Mouse (Mus musculus) ES-Bruce4 (cell line): ENCODE measurements around the gene Gnmt. TPM values are rescaled to one million over a fixed set of nuclear protein-coding genes. Genes with fewer than 3 reads are reported as not detected.

Source experiments
- H3K27ac ChIP-seq: 2 replicates; pipeline ENCODE4 v1.5.1; 2012; ENCODE audit warnings: low read length, inconsistent platforms; ENCODE audit not compliant: insufficient read depth
- H3K27me3 ChIP-seq: 2 replicates; pipeline ENCODE4 v1.6.1; 2012; ENCODE audit warnings: mild to moderate bottlenecking, low read length, inconsistent platforms; ENCODE audit not compliant: control insufficient read depth, poor library complexity, insufficient read depth, severe bottlenecking
- H3K36me3 ChIP-seq: 2 replicates; pipeline ENCODE4 v1.6.1; 2012; ENCODE audit warnings: inconsistent platforms, mild to moderate bottlenecking, low read length, moderate library complexity; ENCODE audit not compliant: control insufficient read depth, poor library complexity, insufficient read depth, severe bottlenecking
- H3K4me1 ChIP-seq: one replicate; pipeline ENCODE4 v1.8.1; 2011; ENCODE audit warnings: low read length; ENCODE audit not compliant: control insufficient read depth, insufficient read depth
- H3K4me3 ChIP-seq: 2 replicates; pipeline ENCODE4 v1.5.1; 2011; ENCODE audit warnings: low read depth, mild to moderate bottlenecking, low read length
- H3K9ac ChIP-seq: 2 replicates; pipeline ENCODE4 v1.6.1; 2012; ENCODE audit warnings: low read depth, mild to moderate bottlenecking, inconsistent platforms; ENCODE audit not compliant: poor library complexity, severe bottlenecking
- H3K9me3 ChIP-seq: replicated peaks from 2 replicates; pipeline ENCODE4 v1.6.1; 2012; ENCODE audit warnings: mild to moderate bottlenecking, low read length, inconsistent platforms; ENCODE audit not compliant: control insufficient read depth, poor library complexity, insufficient read depth, severe bottlenecking
- CTCF ChIP-seq: IDR thresholded peaks from one replicate; pipeline ENCODE4 v1.8.1; 2011; ENCODE audit warnings: low read depth, low read length
- EP300 ChIP-seq: IDR thresholded peaks from 2 replicates; pipeline ENCODE4 v1.6.1; 2011; ENCODE audit warnings: low read depth, low read length; ENCODE audit not compliant: insufficient read depth
- POLR2A ChIP-seq: IDR thresholded peaks from one replicate; pipeline ENCODE4 v1.8.1; 2011; ENCODE audit warnings: low read length; ENCODE audit not compliant: insufficient read depth
- polyA plus RNA-seq: library from polyadenylated mRNA; stranded (reverse); fragments of >200 nt; gene quantifications from 2 replicates; pipeline ENCODE4 v1.2.4, GENCODE M21; 2011; ENCODE audit warnings: low read depth; ENCODE audit not compliant: missing spikeins, insufficient read depth, insufficient read length

The Gnmt gene
- polyA plus RNA-seq, 1 experiment = 3.9 TPM

DNA sequence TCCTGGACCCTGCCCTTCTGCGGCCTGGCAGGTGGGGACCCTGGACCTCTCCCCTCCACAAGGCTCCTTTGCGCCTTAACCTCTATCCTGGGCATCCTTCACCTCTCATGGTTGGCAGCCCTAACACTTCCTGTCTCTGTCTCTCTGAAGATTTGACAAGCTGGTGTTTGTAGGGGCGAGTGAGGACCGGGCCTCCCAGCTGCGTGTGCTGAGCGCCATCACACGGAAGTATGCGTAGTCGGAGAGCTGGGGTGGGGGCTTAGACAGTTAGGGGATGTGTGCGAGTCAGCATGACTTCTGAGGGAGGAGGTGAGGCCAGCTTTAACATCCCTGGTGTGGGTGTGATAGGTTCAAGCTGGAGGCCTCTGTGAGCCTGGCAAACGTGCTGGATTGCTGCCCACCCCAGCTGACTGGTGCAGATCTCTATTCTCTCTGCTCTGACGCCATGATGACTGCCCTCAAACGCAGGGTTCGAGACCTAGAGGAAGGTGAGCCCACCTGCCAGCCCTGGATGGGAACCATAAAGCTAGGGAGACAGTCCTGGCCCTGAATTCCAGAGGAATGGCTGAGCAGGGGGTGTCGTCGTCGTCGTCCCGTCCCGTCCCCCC is 4.4 kb downstream of the Gnmt start:
- Histone ChIP-seq H3K27ac (no peak overlapping the region), H3K36me3 (no peaks in the 10 kb centered on the region), H3K9ac (no peak overlapping the region), H3K27me3 (no peaks in the 10 kb centered on the region), H3K4me3 (no peak overlapping the region), H3K4me1 (no peaks in the 10 kb centered on the region), H3K9me3 (no peaks in the 10 kb centered on the region)
- TF ChIP-seq POLR2A = no peak
- no peak for TF ChIP-seq CTCF
- no peak for TF ChIP-seq EP300

DNA sequence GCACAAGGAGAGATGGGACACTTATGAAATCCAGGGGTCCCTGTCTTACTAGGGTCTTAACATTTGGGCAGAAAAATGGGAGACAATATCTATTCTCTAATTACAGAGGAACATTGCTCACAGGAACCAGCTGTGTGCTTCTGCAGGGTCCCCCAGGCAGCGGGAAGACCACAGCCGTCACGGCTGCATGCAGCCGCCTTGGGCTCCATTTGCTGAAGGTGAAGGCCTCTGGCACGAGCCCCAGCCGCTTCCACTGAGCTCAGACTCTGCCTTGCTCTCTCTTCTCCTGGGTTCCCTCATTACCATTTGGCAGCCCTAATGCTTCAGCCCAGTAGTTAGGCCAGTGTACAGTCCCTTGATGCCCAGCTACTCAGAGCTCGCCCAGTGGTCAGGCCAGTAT is 7.9 kb downstream of the Gnmt start:
- H3K9me3 ChIP-seq = no peaks in the 10 kb centered on the region
- H3K9ac ChIP-seq = no peak overlapping the region
- H3K4me1 ChIP-seq = no peaks in the 10 kb centered on the region
- TF ChIP-seq EP300 (no peak), CTCF (no peak), POLR2A (no peak)
- H3K27me3 ChIP-seq = no peaks in the 10 kb centered on the region
- H3K4me3 ChIP-seq = no peak overlapping the region
- no peaks in the 10 kb centered on the region for H3K36me3 ChIP-seq
- H3K27ac ChIP-seq = no peak overlapping the region

DNA sequence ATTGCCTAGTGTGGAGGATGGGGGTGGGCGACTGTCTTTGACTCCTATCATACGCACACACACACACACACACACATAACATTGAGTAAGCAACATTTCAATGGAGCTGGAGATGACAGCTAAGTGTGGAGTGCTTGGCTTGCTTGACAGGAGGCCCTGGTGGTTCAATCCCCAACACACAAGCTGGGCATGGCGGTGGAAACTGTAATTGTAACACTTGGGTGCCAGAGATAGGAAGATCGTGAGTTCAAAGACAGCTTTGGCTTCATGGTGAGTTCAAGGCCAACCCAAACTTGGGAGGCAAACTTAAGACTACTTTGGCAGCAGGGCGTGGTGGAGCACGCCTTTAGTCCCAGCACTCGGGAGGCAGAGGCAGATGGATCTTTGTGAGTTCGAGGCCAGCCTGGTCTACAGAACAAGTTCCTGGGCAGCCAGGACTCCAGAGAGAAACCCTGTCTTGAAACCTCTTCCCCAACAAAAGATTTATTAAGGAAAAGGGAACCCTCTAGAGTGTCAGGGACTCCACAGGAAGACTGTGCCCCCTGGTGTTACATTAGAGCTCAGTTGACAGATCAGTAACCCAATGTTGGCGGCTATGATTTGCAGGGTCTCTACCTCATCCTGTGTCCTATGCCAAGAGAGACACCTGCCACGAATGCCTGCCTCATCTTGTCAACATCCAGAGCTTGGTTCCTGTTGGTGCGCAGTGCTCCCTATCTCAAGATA is 14.0 kb downstream of the Gnmt start:
- Histone ChIP-seq H3K4me1 (no peaks in the 10 kb centered on the region), H3K27me3 (no peaks in the 10 kb centered on the region), H3K9me3 (no peaks in the 10 kb centered on the region), H3K27ac (no peak overlapping the region), H3K36me3 (0 out of 2 replicates have a peak, but pooled peaks cover 5% of the 10 kb centered on the region), H3K4me3 (no peak overlapping the region), H3K9ac (no peak overlapping the region)
- no peak for TF ChIP-seq EP300
- no peak for TF ChIP-seq CTCF
- TF ChIP-seq POLR2A = no peak

- H3K27ac ChIP-seq = no peak overlapping the region
- H3K9me3 ChIP-seq = no peaks in the 10 kb centered on the region
- 0 out of 2 replicates have a peak, but pooled peaks cover 5% of the 10 kb centered on the region for H3K36me3 ChIP-seq
- TF ChIP-seq POLR2A (no peak), EP300 (no peak), CTCF (no peak)
- H3K4me3 ChIP-seq = no peak overlapping the region
- H3K4me1 ChIP-seq = no peaks in the 10 kb centered on the region
- H3K9ac ChIP-seq = no peak overlapping the region
- no peaks in the 10 kb centered on the region for H3K27me3 ChIP-seq
Measured at GRCm38 (mm10) chr17:46713849-46714248, 15.1 kb downstream of the Gnmt start.

- Histone ChIP-seq H3K4me1 (no peaks in the 10 kb centered on the region), H3K27me3 (no peaks in the 10 kb centered on the region), H3K36me3 (0 out of 2 replicates have a peak, but pooled peaks cover 5% of the 10 kb centered on the region), H3K9ac (peak overlapping the region; percentile 98), H3K4me3 (peak overlapping the region; percentile 84; the same call in 1 of the 2 replicates), H3K27ac (no peak overlapping the region), H3K9me3 (no peaks in the 10 kb centered on the region)
- TF ChIP-seq POLR2A (no peak), EP300 (no peak), CTCF (no peak)
Measured at GRCm38 (mm10) chr17:46712442-46712841, 16.5 kb downstream of the Gnmt start.
